Mouse (Mus musculus): ENCODE measurements around the gene Gls. TPM values are rescaled to one million over a fixed set of nuclear protein-coding genes. Genes with fewer than 3 reads are reported as not detected.

Gls gene
- polyA plus RNA-seq, 1 experiment from 2014 or later, result 4.7 TPM

- Histone ChIP-seq H3K4me3 (ENCODE audit: low read depth, low read length) (peak within 1 kb of the TSS; percentile 85), H3K9ac (replicated peaks) (peak within 1 kb of the TSS; percentile 85), H3K4me2 (ENCODE audit: low read depth, low read length) (peak within 1 kb of the TSS; percentile 77), H3K27ac (ENCODE audit: low read depth) (peak within 1 kb of the TSS; percentile 94), H3K4me1 (ENCODE audit: insufficient read depth) (peaks cover 16% of the 10 kb centered on the region), H3K9me3 (ENCODE audit: low read length) (no peaks in the 10 kb centered on the region), H3K36me3 (replicated peaks; ENCODE audit: insufficient read depth, low read length) (peaks cover 22% of the 10 kb centered on the region), H3K27me3 (ENCODE audit: insufficient read depth, low read length) (no peaks in the 10 kb centered on the region)
- TF ChIP-seq EP300 (IDR thresholded peaks at IDR 0.05; ENCODE audit: low read depth), result peak; percentile 82
- peak; percentile 44 for TF ChIP-seq CTCF (IDR thresholded peaks at IDR 0.05; ENCODE audit: low read depth)
- 5% methylated on average over 37 of the region's 37 CpGs for WGBS (ENCODE audit: insufficient replicate concordance)
- DNase-seq (peak; percentile 98), ATAC-seq (peak; percentile 96)
Observed at GRCm38 (mm10) chr1:52118860-52119591, 114.0 kb downstream of the Gls start, which contains the start of gene Stat1. Gene Stat1 (plus strand): TSS chr1:52119440.

- TF ChIP-seq CTCF (IDR thresholded peaks at IDR 0.05; ENCODE audit: low read depth), result no peak
- no peak for TF ChIP-seq EP300 (IDR thresholded peaks at IDR 0.05; ENCODE audit: low read depth)
- Histone ChIP-seq H3K4me3 (ENCODE audit: low read depth, low read length) (no peak overlapping the region), H3K4me1 (ENCODE audit: insufficient read depth) (peaks cover 22% of the 10 kb centered on the region), H3K4me2 (ENCODE audit: low read depth, low read length) (no peak overlapping the region), H3K9ac (replicated peaks) (no peak overlapping the region), H3K36me3 (replicated peaks; ENCODE audit: insufficient read depth, low read length) (peaks cover 12% of the 10 kb centered on the region), H3K27me3 (ENCODE audit: insufficient read depth, low read length) (no peaks in the 10 kb centered on the region), H3K27ac (ENCODE audit: low read depth) (no peak overlapping the region), H3K9me3 (ENCODE audit: low read length) (no peaks in the 10 kb centered on the region)
- no peak for DNase-seq
- 87% methylated on average over 1 of the region's 1 CpGs for WGBS (ENCODE audit: insufficient replicate concordance)
- no peak for ATAC-seq
Observed at GRCm38 (mm10) chr1:52117777-52118176, 115.3 kb downstream of the Gls start.

DNA sequence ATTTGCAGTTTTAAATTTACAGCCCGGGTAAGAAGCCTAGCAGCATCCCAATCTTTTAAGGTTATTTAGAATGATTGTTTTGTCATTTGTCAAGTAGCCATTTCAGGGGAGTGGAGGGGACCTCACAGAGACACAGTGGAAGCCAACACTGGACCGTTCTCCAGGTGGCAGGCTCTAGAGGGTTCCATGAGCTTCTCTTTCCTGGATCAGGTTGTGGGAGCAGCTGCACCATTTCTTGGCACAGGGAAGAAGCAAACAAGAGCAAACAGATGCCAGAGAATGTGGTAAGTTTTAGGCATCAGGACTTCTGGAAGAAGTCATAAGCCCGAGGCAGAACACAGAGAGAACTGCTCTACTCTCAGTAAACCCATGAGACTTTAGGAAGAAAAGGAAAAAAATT, 116.6 kb downstream of the Gls start:
- Histone ChIP-seq H3K9ac (replicated peaks) (no peak overlapping the region), H3K4me1 (ENCODE audit: insufficient read depth) (peaks cover 22% of the 10 kb centered on the region), H3K4me2 (ENCODE audit: low read depth, low read length) (no peak overlapping the region), H3K27me3 (ENCODE audit: insufficient read depth, low read length) (no peaks in the 10 kb centered on the region), H3K4me3 (ENCODE audit: low read depth, low read length) (no peak overlapping the region), H3K9me3 (ENCODE audit: low read length) (no peaks in the 10 kb centered on the region), H3K36me3 (replicated peaks; ENCODE audit: insufficient read depth, low read length) (peaks cover 2% of the 10 kb centered on the region), H3K27ac (ENCODE audit: low read depth) (no peak overlapping the region)
- WGBS (ENCODE audit: insufficient replicate concordance), result 78% methylated on average over 3 of the region's 3 CpGs
- no peak for ATAC-seq
- no peak for DNase-seq
- no peak for TF ChIP-seq CTCF (IDR thresholded peaks at IDR 0.05; ENCODE audit: low read depth)
- TF ChIP-seq EP300 (IDR thresholded peaks at IDR 0.05; ENCODE audit: low read depth), result no peak

DNA sequence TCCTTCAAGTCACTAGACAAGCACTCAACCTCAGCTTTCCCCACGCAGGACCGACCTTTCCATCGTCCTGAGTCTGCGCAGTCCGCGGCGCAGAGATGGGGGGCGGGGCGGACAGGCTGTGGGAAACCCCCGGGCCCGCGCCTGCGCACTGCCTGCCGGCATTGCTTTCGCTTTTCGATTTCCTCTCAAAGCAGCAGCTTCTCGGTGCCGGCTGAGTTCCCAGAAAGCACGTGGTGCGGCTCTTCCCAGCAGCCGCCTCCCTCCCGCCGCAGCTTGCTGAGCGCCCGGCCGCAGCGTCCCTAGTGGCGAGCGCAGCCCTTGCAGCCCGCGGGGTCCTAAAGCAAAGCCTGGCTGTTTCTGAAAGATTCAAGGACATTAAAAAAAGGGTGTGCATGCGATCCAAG, 119.4 kb downstream of the Gls start:
- H3K4me2 ChIP-seq (ENCODE audit: low read depth, low read length), result peak overlapping the region; percentile 81
- peak; percentile 80; the same call in 1 of the 2 replicates for TF ChIP-seq EP300 (IDR thresholded peaks at IDR 0.05; ENCODE audit: low read depth)
- TF ChIP-seq CTCF (IDR thresholded peaks at IDR 0.05; ENCODE audit: low read depth), result peak; percentile 100
- WGBS (ENCODE audit: insufficient replicate concordance), result under 1% methylated on average over 32 of the region's 32 CpGs
- H3K9ac ChIP-seq (replicated peaks), result peak overlapping the region; percentile 67
- no peaks in the 10 kb centered on the region for H3K9me3 ChIP-seq (ENCODE audit: low read length)
- DNase-seq (peak; percentile 99), ATAC-seq (peak; percentile 98)
- no peaks in the 10 kb centered on the region for H3K36me3 ChIP-seq (replicated peaks; ENCODE audit: insufficient read depth, low read length)
- H3K4me3 ChIP-seq (ENCODE audit: low read depth, low read length), result peak overlapping the region; percentile 53
- peaks cover 8% of the 10 kb centered on the region for H3K4me1 ChIP-seq (ENCODE audit: insufficient read depth)
- no peaks in the 10 kb centered on the region for H3K27me3 ChIP-seq (ENCODE audit: insufficient read depth, low read length)
- H3K27ac ChIP-seq (ENCODE audit: low read depth), result peak overlapping the region; percentile 76

Other genes starting within 250 kb of the Gls start
- 1.1 and 1.4 TPM in 2 replicates for gene Stat4, start 246.1 kb downstream of the Gls start, polyA plus RNA-seq (2015; fragmentation: Nextera tagmentation; extraction: Ambion mirVana)
- 31.2 and 33.7 TPM in 2 replicates for gene Stat1, start 113.8 kb downstream of the Gls start, polyA plus RNA-seq (2015; fragmentation: Nextera tagmentation; extraction: Ambion mirVana)